Mouse (Mus musculus) layer of hippocampus, postnatal 10 days (tissue): ENCODE measurements around the gene Tmem131. TPM values are rescaled to one million over a fixed set of nuclear protein-coding genes. Genes with fewer than 3 reads are reported as not detected.
A peak's percentile ranks its signal among the peaks of the same experiment; 100 is the strongest.

Source experiments
- DNase-seq, 2 experiments: peaks; one replicate each; pipeline ENCODE4 v3.0.0; 2021; ENCODE audit warnings: low spot score in 2 of 2
- long read RNA-seq: library from polyadenylated mRNA; stranded (forward); transcript quantifications from one replicate; pipeline ENCODE4 v2.0.0, GENCODE M21; 2023
- total RNA-seq, 2 experiments: library from RNA; stranded (reverse); gene quantifications; 2 replicates each; pipeline ENCODE4 v1.2.3; 2021

Tmem131 gene
- total RNA-seq: 10 to 100 TPM; 58.1 to 60.5 TPM
- long read RNA-seq, full-length matches to known transcripts: 1 of 8 reads
- long read RNA-seq, partial matches to known transcripts: 4 of 8 reads
- long read RNA-seq, other reads (novel, unspliced or antisense): 3 of 8 reads

- no peak for DNase-seq
Measured at GRCm38 (mm10) chr1:36943653-36944052, at the start of gene Tmem131. Gene Tmem131 (minus strand): TSS chr1:36943666.

DNA sequence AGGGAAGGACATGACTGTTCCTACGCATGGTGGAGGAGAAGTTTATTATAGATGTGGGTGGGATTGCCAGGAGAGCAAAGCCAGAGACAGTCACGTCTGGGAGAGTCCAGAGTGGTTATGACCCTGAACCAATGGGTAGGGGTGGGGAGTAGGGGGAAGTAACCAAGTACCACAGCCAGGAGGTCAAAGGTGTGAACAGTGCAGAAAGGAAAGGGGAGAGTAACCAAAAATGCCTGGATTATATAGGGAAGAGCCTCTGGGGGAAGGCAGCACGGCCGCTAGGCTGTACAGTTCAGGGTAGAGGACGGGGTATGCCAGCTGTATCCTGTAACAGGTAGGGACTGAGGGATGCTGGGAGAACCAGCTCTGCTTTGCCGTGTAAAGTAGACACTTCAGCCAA is 45.1 kb upstream of the Tmem131 start:
- no peak for DNase-seq

GRCm38 (mm10) chr1:36988161-36988560 is 44.7 kb upstream of the Tmem131 start:
- DNase-seq: no peak

DNA sequence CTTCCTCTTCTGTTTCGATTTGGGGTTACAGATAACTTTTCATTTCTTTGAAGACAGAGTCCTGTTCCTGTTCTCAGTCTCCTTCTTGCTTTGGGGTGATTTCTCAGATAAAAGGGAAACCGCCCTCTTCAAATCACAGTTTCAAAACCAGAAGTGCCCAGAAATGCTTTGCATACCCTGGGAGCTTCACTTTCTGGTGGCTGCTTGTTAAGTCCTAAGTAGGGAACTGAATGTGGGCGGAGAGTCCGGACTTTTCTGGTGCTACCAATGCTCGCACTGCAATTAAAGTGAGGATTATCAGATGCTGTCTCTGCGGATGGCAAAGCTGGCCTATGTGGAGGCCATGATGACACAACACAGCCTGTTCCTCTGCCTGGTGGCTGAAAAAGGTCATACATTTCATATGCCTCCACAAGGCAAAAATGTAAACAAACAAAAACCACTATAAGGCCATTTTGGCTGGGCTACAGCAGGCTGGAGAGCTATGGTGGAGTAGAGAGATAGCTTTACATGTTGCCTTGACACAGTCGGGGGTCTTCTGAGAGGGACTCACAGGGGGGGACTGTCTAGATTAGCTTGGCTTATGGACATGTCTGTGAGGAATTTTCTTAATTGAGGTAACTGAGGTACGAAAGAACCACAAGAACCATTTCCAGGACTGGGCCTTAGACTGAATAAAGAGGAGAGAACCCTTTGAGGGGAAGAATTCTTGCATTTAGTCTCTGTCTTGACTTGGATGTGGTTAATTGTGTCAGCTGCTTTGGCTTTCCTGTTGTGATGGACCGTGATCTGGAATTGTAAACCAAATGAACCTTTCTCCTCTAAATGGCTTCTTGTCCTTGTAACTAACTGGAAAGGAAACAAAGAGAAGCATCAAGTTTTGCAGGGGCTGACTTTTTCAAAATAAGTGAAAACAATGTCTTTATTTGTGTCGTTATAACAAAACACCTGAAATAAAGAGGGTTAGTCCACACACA is 44.0 kb upstream of the Tmem131 start:
- DNase-seq: no peak

- DNase-seq: no peak
Measured at GRCm38 (mm10) chr1:36986396-36987160, 43.1 kb upstream of the Tmem131 start.

DNA sequence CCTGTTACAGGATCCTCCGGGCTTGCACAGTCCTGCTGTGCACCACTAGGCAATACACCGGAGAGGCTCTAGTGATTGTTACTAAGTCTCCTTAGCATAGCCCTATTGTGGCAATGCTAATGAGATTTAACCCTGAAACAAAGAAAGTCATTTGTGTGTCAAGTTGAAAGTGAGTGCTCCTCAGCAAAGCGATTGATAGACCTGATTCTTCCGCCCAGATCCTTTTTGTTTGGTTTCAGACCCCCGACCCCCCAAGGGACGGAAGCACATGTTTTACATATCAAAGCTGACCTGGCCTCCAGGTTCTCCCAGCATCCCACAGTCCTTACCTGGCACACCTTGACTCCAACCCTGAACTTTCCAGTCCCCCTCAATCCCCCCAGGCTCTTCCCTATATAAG is 42.4 kb upstream of the Tmem131 start:
- no peak for DNase-seq

GRCm38 (mm10) chr1:36984406-36984805 is 40.9 kb upstream of the Tmem131 start:
- no peak for DNase-seq

DNA sequence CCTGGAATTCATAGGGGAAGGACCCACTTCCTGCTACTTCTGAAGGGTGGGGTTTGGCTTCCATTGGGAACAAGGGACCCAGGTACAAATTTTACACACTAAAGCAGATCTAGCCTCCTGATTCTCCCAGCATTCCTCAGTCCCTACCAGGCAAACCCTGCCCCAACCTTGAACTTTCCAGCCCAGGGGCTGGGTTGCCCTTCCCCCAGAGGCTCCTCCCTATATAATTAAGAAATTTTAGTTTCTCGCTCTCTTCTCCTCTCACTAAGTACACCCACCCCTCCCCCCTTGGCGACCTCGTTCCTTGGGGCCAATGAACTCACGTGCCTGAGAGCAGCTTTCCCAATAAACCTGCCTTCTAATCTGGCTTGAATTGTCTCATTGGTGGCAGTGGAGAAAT is 40.3 kb upstream of the Tmem131 start:
- DNase-seq: no peak

DNA sequence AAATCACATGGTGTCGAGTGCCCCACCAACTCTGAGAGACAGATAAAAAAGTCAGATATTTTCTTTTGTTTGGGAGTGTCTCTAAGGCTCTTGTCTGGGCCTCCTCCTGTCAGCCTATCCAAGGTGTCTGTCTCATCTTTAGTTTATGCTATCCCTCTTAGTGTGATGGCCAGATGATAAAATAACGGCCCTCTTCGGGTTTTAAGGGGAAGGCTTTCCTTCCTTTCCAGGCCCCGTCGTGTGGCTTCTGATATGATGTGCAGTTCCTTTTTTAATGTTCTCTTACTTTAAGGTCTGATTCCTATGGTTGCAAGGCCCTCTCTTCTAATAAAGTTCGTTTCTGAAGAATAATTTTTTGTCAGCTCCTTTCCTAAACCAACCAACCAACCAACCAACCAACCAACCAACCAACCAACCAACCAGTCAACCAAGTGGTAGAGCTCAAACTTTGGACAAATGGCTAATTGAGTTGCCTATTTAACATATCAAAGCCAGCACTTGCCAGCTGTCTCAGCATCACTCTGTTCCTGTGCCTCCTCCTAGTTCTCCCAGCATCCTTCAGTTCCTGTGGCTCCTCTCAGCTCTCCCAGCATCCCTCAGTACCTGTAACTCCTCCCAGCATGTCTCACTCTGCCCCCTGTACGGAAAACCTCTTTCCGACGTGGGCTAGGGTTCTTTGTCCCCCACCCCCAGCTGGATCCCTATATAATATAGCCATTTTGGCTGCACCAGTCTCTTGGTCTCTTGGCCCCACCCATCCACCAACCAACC is 38.9 kb upstream of the Tmem131 start:
- no peak for DNase-seq

GRCm38 (mm10) chr1:36976770-36977169 is 33.3 kb upstream of the Tmem131 start:
- no peak for DNase-seq

DNA sequence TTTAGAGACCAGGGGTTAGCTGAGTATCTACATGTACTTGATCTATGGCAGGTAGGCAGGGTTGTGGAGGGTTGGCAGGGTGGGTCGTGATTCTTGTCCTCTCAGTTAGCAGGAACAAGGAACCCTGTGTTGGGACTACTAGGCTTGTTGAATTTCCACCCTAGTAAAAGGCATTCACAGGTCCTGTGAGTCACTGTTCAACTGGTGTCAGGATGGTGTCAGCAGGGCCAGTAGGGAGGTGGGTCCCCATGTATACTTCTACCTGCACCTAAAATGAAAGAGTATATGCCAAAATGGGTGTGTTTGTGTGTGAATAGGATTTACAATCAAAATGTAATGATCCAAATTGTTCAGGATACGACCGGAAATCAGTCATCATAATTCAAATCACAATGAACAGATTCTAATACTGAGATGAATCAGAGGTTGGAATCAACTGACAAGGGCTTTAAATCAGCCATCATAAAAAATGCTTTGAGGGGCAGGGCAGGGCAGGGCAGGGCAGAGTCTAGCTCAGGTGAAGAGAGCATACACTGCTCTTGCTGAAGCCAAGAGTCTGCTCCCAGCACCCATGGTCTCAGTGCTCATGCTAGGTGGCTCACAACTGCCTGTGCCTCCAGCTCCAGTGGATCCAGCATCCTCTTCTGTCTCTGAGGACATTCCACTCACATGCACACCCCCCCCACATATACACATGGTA is 27.6 kb upstream of the Tmem131 start:
- DNase-seq: no peak

DNA sequence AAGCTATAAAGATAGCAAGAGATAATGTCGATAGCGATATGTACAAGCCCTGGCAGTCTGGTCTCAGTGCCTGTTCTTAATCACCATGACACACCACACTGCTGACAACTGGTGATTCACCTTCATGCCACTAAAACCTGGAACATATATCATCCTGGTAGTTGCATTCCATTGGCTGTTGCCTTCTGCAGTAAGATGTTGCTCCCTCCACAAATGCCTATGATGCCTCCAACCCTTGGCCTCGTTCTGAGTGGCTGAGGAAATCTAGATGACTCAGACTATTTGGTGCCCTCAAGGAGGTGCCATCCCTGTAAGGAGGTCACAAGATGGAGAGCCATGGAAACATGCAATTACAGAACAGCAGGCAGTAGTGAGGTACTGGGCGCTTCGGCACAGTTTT is 22.4 kb upstream of the Tmem131 start:
- DNase-seq: no peak

DNA sequence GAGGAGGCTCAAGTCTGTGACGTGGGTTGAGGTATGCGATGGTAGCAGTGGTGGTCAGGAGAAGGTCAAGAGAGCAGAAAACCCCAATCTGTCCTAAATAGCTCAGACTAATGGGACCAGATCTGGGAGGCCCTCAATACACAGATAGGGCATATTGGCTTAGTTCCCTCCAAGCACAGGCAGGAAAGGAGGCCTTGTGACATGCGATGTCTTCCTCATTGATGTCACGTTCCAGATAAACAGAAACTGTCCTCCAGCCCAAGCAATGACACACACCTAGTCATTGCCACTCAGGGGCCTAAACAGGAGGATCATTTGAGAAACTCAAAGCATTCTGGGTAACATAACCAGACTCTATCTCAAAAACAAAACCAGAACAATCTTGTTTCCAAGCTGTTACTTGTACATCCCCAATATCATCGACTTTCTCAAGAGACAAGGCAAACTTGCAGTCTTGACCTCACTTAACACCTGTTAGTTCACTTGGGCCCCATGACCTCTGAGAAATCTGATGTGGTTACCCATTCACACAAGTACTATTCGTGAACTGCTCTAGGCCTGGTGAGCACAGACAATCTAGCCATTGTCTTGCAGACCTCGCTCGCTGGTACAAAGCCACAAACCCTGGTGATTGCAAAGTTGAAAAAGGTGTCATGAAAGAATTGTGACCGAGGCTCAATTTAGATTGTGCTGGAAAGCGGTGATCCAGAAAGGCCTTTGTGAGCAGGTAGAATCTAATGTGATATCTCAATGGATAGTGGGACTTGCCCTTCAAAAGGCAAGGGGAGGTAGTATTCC is 19.1 kb upstream of the Tmem131 start:
- DNase-seq: no peak

GRCm38 (mm10) chr1:36960509-36961222 is 17.2 kb upstream of the Tmem131 start:
- DNase-seq: no peak

DNA sequence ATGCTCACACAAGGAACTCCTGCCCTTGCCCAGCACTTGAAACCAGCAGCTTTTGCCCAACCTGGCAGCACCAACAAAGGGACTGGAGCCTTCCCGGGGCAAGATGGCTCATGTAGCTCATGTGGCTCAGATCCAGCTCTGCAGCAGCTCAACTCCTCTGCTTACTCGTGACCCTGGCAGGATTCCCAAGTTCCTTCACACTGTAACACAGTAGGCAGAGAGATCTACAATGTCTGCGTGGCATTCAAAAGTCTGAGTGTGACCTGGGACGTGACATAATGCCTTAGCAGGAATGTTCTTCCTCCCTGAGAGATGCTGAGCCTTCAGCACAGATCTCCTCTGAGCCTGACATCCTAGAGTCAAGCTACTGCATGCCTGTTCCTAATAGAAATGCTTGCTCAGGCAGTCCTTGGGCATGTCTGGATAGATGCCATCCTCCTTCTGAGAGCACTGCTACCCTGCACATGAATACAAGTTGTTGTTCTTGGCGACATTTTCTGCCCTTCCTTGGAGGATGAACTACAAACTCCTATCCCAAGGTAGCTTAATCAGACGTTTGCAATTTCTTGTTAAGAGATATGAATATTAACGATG is 6.2 kb upstream of the Tmem131 start:
- DNase-seq: peak in 1 of 2 experiments; percentile 26

- no peak for DNase-seq
Measured at GRCm38 (mm10) chr1:36947448-36947847, 4.0 kb upstream of the Tmem131 start.

DNA sequence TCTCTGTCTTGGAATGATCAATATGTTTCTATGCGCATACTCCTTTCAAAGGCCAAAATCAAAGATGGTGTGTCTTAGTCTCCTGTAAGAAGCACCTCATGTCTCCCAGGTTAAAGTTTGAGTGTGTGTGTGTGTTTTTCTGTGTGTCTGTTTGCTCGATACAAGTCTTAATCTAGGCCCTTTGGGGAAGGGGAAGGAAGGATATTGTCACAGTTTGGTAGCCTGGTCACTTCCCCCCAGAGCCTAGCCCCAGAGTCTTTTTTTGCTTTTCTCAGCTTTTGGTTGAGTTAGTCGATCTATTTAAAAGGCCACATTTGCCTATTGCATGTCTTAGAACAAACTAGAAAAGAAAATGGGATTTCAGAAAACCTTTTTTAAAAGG is 3.1 kb downstream of the Tmem131 start:
- no peak for DNase-seq

- peak; percentile 88 to 91 for DNase-seq
Measured at GRCm38 (mm10) chr1:36939506-36940380, 3.7 kb downstream of the Tmem131 start.
